21 mouse cellular contexts compared by ENCODE assay signal in the genomic region with DNA sequence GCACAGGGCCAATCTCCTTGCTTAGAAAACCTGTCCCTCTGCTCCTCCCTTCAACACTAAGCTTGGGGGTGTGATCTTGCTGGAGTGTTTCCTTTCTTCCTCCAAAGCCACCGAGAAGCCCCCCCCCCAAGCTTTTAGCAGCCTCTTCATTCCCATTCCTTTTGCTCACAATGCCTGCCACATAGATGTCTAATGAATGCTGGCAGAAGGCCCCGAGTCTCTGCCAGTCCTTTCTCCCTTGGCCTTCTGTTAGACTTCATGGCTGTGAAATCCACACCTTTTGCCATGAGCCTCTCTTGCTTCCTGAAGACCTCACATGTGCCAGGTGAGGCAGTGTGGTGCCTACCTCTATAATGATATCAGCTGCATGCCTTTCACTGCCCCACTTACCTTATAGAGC. TPM values are rescaled to one million over a fixed set of nuclear protein-coding genes. Genes with fewer than 3 reads are reported as not detected.
DNase-seq lines count a peak whose midpoint lies in the region; ATAC-seq and TF ChIP-seq lines count a peak whose summit lies in the region.
"Had no signal": no experiment of that assay in that cellular context is flagged by ENCODE, and none has a peak within 500 bp of the region (broad histone marks: within the 10 kb centered on the region; RNA-seq: fewer than 3 reads in every experiment).

No protein-coding gene starts in this region.

- no peaks in the 10 kb centered on the region for H3K27me3 ChIP-seq in forebrain, postnatal 0 days (ENCODE audit: insufficient read depth, low read length)
- no peaks in the 10 kb centered on the region for H3K27me3 ChIP-seq in forebrain, embryonic 12.5 days
- H3K27me3 ChIP-seq in liver, embryonic 14.5 days (ENCODE audit: control insufficient read depth, insufficient read depth, low read length) = no peaks in the 10 kb centered on the region
- H3K27me3 ChIP-seq: heart, embryonic 15.5 days; hindbrain, embryonic 12.5 days had no signal

- no peak overlapping the region for H3K4me3 ChIP-seq in forebrain, postnatal 0 days (ENCODE audit: low read depth, low read length)
- H3K4me3 ChIP-seq in forebrain, embryonic 12.5 days (replicated peaks) = no peak overlapping the region
- no peak overlapping the region for H3K4me3 ChIP-seq in liver, embryonic 14.5 days (ENCODE audit: insufficient read depth in 1 of 2, low read depth in 2 of 2, low read length in 2 of 2)
- H3K4me3 ChIP-seq: heart, embryonic 15.5 days; hindbrain, embryonic 12.5 days; limb, embryonic 10.5 days; myocyte had no signal

- DNase-seq in forebrain, postnatal 0 days = peak; percentile 35
- peak; percentile 41 for DNase-seq in left cerebral cortex, postnatal 4 days
- DNase-seq in left cerebral cortex, adult 18-20 months (ENCODE audit: low spot score in 2 of 2) = no peak
- DNase-seq in Muller cell, postnatal 12 days (ENCODE audit: inconsistent ontology term) = peak; percentile 52
- DNase-seq in liver, embryonic 14.5 days (ENCODE audit: low read depth in 3 of 3, low spot score in 3 of 3) = no peak
- DNase-seq in testis, postnatal 14 days (ENCODE audit: low spot score) = no peak
- DNase-seq: adrenal gland, adult 2 months; cerebellum, adult 8-10 months; embryo, embryonic 11 days; gastrocnemius, postnatal 25 days; kidney, adult 2 months; kidney, postnatal 4 days; right cerebral cortex, adult 18-20 months; thymus, adult 18-20 months had no signal

- no peak overlapping the region for H3K27ac ChIP-seq in forebrain, postnatal 0 days (ENCODE audit: low read depth, low read length)
- H3K27ac ChIP-seq in forebrain, embryonic 12.5 days = no peak overlapping the region
- H3K27ac ChIP-seq in liver, embryonic 14.5 days = peak overlapping the region; percentile 99
- H3K27ac ChIP-seq: heart, embryonic 15.5 days; hindbrain, embryonic 12.5 days; limb, embryonic 10.5 days had no signal

- no peak for TF ChIP-seq CTCF in forebrain, postnatal 0 days (IDR thresholded peaks at IDR 0.05; ENCODE audit: low read depth)
- TF ChIP-seq CTCF in liver, embryonic 14.5 days (IDR thresholded peaks at IDR 0.05; ENCODE audit: low read depth) = no peak

- intact Hi-C loops in left cerebral cortex, postnatal 4 days (cut with DNase I) = no loop called here

- no peak overlapping the region for H3K9ac ChIP-seq in forebrain, postnatal 0 days
- H3K9ac ChIP-seq in forebrain, embryonic 12.5 days = no peak overlapping the region
- peak overlapping the region; percentile 65 for H3K9ac ChIP-seq in liver, embryonic 14.5 days (replicated peaks)
- H3K9ac ChIP-seq: heart, embryonic 15.5 days; hindbrain, embryonic 12.5 days had no signal

- H3K36me3 ChIP-seq in forebrain, postnatal 0 days (ENCODE audit: insufficient read depth) = no peaks in the 10 kb centered on the region
- no peaks in the 10 kb centered on the region for H3K36me3 ChIP-seq in forebrain, embryonic 12.5 days (replicated peaks)
- H3K36me3 ChIP-seq in liver, embryonic 14.5 days (replicated peaks; ENCODE audit: control insufficient read depth, insufficient read depth, low read depth) = no peaks in the 10 kb centered on the region
- H3K36me3 ChIP-seq: heart, embryonic 15.5 days; hindbrain, embryonic 12.5 days; limb, embryonic 10.5 days had no signal

- peaks cover 3% of the 10 kb centered on the region; the same call in 1 of the 2 replicates for H3K4me1 ChIP-seq in forebrain, postnatal 0 days (ENCODE audit: insufficient read depth)
- H3K4me1 ChIP-seq in forebrain, embryonic 12.5 days = no peaks in the 10 kb centered on the region
- H3K4me1 ChIP-seq in liver, embryonic 14.5 days (replicated peaks; ENCODE audit: control insufficient read depth in 2 of 2, insufficient read depth in 2 of 2, low read length in 1 of 2) = peaks cover 83 to 92% of the 10 kb centered on the region in 2 experiments
- H3K4me1 ChIP-seq: hindbrain, embryonic 12.5 days had no signal

- H3K4me2 ChIP-seq in forebrain, postnatal 0 days (ENCODE audit: low read depth) = no peak overlapping the region
- H3K4me2 ChIP-seq in forebrain, embryonic 12.5 days = no peak overlapping the region
- peak overlapping the region; percentile 69 for H3K4me2 ChIP-seq in liver, embryonic 14.5 days (ENCODE audit: low read depth)
- H3K4me2 ChIP-seq: heart, embryonic 15.5 days; hindbrain, embryonic 12.5 days had no signal

- no peaks in the 10 kb centered on the region for H3K9me3 ChIP-seq in forebrain, postnatal 0 days (ENCODE audit: low read length)
- H3K9me3 ChIP-seq in forebrain, embryonic 12.5 days = no peaks in the 10 kb centered on the region
- H3K9me3 ChIP-seq in liver, embryonic 14.5 days (ENCODE audit: control insufficient read depth, low read length) = no peaks in the 10 kb centered on the region
- H3K9me3 ChIP-seq: heart, embryonic 15.5 days; hindbrain, embryonic 12.5 days; limb, embryonic 10.5 days had no signal

- 19% methylated on average over 2 of the region's 2 CpGs for WGBS in forebrain, postnatal 0 days
- 49% methylated on average over 2 of the region's 2 CpGs for WGBS in forebrain, embryonic 12.5 days
- WGBS in liver, embryonic 14.5 days (ENCODE audit: insufficient replicate concordance) = 43% methylated on average over 2 of the region's 2 CpGs

- no peak for TF ChIP-seq EP300 in liver, embryonic 14.5 days (IDR thresholded peaks at IDR 0.05; ENCODE audit: low read depth)

- peak; percentile 23; the same call in 1 of the 2 replicates for ATAC-seq in forebrain, postnatal 0 days
- no peak for ATAC-seq in forebrain, embryonic 12.5 days (ENCODE audit: low FRiP score)
- ATAC-seq in liver, embryonic 14.5 days (ENCODE audit: insufficient read depth) = no peak
- ATAC-seq: lung, postnatal 0 days had no signal

RNA-seq across cellular contexts. Expression of gene Hipk2, which starts 46.6 kb away (rescaled TPM):
- total RNA-seq in forebrain, postnatal 0 days (2014; rRNA removed) = 22.8 and 28.6 TPM in 2 replicates
- 7.2 and 17.8 TPM in 2 replicates for polyA plus RNA-seq in forebrain, postnatal 0 days (2015; fragmentation: Nextera tagmentation; extraction: Ambion mirVana)
- 36.6 and 37.2 TPM in 2 replicates for polyA plus RNA-seq in forebrain, embryonic 12.5 days (2016; fragmentation: Nextera tagmentation; extraction: Ambion mirVana)
- total RNA-seq in left cerebral cortex, postnatal 4 days (2021) = 10 to 100 TPM; 54.6 to 55.5 TPM
- 10 to 100 TPM; 45.5 to 48.7 TPM for total RNA-seq in left cerebral cortex, adult 18-20 months (2021)
- 10.7 and 12.3 TPM in 2 replicates for polyA plus RNA-seq in liver, embryonic 14.5 days (2012; rRNA removed)
- 13.0 and 15.5 TPM in 2 replicates for polyA plus RNA-seq in liver, embryonic 14.5 days (2014; fragmentation: Nextera tagmentation; extraction: Ambion mirVana)

RNA-seq across cellular contexts. Expression of gene Tbxas1, which starts 47.3 kb away (rescaled TPM):
- 1.5 and 1.8 TPM in 2 replicates for total RNA-seq in forebrain, postnatal 0 days (2014; rRNA removed)
- 1.9 and 2.0 TPM in 2 replicates for polyA plus RNA-seq in forebrain, postnatal 0 days (2015; fragmentation: Nextera tagmentation; extraction: Ambion mirVana)
- 1.5 and 1.8 TPM in 2 replicates for polyA plus RNA-seq in forebrain, embryonic 12.5 days (2016; fragmentation: Nextera tagmentation; extraction: Ambion mirVana)
- total RNA-seq in left cerebral cortex, postnatal 4 days (2021) = 1 to 10 TPM; 1.3 to 1.4 TPM
- total RNA-seq in left cerebral cortex, adult 18-20 months (2021) = 1 to 10 TPM; 2.0 to 2.2 TPM
- polyA plus RNA-seq in liver, embryonic 14.5 days (2012; rRNA removed) = 4.5 and 5.1 TPM in 2 replicates
- polyA plus RNA-seq in liver, embryonic 14.5 days (2014; fragmentation: Nextera tagmentation; extraction: Ambion mirVana) = 6.3 and 8.4 TPM in 2 replicates
- total RNA-seq: ES-E14 had no signal
- polyA plus RNA-seq: myocyte had no signal

Comparison
In these comparisons a context has a peak if more than half of its experiments do, and no peak if none do; other contexts are left out.
1. DNase-seq: peak in forebrain, postnatal 0 days (single experiment), left cerebral cortex, postnatal 4 days (single experiment) and Muller cell, postnatal 12 days (single experiment); none in left cerebral cortex, adult 18-20 months (0 of 2), liver, embryonic 14.5 days (0 of 3) and testis, postnatal 14 days (single experiment).